Mouse (Mus musculus) large intestine, adult 2 months (tissue): Measurements from ENCODE around the gene Fgfr2. TPM values are rescaled to one million over a fixed set of nuclear protein-coding genes. Genes with fewer than 3 reads are reported as not detected.
"Not testable (repeated sequence)": the region's sequence is repeated elsewhere in the genome, so short reads cannot be mapped to it uniquely, and the experiment has no call there.

Experiments used
- DNase-seq: peaks from one replicate; pipeline ENCODE4 v3.0.0-alpha.2; 2012; ENCODE audit warnings: low read depth, low spot score
- WGBS: fragments of 180-500 bp; shearing (Covaris S2); methylation state at CpG from one replicate; pipeline ENCODE4 v1.1.7; 2018; 5-methylcytosine and 5-hydroxymethylcytosine counted together
- polyA plus RNA-seq: library from polyadenylated mRNA; depleted of rRNA; stranded (reverse); fragments of >200 nt; gene quantifications from 2 replicates; pipeline ENCODE4 v1.2.3, GENCODE M21; 2012

Gene Fgfr2
- polyA plus RNA-seq, 1 experiment, result 35.0 TPM

DNA sequence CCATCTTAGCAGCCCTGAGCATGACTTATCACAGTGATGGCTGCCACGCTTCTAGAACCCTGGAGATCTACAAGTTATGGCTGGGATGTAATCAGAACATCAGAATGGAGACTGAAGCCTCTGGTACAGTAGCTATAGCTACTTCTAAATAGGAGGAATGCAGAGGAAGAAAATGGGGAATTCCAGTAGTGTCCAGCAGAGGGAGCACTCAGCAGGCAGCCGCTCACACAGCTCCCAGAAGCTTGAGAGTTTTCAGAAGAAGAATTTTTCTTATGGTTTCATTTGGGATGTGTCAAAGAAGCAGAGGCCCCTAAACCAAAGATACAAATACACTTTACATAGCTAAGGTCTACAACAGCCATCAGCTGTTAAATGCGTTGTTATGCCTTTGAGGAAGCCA lies 2010.7 kb downstream of the Fgfr2 start:
- WGBS, result 57% methylated on average over 3 of the region's 3 CpGs
- DNase-seq, result no peak

DNA sequence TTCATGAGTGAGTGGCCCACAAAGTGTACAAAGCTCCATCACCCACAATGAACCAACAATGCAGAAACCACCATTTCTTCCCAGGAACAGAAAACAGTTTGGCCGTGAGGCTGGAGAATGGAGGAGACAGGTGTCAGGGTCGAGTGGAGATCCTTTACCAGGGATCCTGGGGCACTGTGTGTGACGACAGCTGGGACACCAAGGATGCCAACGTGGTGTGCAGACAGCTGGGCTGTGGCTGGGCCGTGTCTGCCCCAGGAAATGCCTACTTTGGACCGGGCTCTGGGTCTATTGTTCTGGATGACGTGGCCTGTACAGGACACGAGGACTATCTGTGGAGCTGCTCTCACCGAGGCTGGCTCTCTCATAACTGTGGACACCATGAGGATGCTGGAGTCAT lies 2040.7 kb downstream of the Fgfr2 start:
- 82% methylated on average over 9 of the region's 9 CpGs for WGBS

DNA sequence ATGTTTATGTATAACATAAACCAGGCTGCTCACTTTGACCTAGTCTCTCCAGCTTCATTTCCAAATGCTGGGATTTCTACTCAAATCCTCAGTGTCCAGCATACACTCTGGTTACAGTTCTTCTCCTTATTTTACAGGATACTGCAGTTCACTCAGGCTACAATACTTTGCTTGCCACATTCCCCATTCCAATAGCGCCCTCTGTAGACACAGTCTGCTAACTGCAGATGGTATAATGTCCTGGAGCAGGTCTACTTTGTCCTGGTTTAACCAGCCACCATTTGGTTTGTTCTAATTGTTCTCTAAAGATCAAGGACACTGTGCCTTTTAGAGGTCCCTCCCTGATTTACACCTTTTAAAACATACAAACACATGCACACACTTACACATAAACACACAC lies 2047.2 kb downstream of the Fgfr2 start:
- DNase-seq, result no peak
- WGBS, result 14% methylated on average over 1 of the region's 1 CpGs

More for the DNA sequence above, 2040.7 kb downstream of the Fgfr2 start:
- DNase-seq, result not testable (repeated sequence)

DNA sequence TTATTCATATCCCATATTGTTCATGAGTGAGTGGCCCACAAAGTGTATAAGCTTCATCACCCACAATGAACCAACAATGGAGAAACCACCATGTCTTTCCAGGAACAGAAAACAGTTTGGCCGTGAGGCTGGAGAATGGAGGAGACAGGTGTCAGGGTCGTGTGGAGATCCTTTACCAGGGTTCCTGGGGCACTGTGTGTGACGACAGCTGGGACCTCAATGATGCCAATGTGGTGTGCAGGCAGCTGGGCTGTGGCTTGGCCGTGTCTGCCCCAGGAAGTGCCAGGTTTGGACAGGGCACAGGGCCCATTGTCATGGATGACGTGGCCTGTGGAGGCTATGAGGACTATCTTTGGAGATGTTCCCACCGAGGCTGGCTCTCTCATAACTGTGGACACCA lies 2049.1 kb downstream of the Fgfr2 start:
- not testable (repeated sequence) for DNase-seq
- WGBS, result 67% methylated on average over 6 of the region's 6 CpGs

DNA sequence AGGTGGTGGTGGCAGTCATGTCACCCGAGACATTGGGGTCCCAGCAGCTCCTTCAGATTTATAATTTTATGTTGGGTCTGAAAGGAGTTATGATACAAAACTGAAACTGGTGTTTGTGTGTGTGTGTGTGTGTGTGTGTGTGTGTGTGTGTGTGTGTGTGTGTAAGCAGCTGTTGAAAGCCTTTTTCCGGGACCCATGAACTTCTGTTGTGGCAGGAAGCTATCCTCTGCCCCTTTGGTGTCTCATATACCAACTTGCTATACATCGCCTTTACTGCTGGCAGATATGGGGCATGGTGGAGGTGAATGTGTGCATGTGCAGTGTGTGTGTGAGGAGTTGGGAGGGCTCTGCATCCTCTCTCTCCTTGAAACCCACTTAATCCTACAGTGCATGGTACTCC lies 2049.7 kb downstream of the Fgfr2 start:
- DNase-seq, result not testable (repeated sequence)
- WGBS, result 92% methylated on average over 3 of the region's 3 CpGs

DNA sequence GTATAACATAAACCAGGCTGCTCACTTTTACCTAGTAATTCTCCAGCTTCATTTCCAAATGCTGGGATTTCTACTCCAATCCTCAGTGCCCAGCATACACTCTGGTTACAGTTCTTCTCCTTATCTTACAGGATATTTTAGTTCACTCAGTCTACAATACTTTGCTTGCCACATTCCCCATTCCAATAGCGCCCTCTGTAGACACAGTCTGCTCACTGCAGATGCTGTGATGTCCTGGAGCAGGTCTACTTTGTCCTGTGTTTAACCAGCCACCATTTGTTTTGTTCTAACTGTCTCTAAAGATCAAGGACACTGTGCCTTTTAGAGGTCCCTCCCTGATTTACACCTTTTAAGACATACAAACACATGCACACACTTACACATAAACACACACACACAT lies 2055.0 kb downstream of the Fgfr2 start:
- not testable (repeated sequence) for DNase-seq
- 0% methylated on average over 1 of the region's 1 CpGs for WGBS

DNA sequence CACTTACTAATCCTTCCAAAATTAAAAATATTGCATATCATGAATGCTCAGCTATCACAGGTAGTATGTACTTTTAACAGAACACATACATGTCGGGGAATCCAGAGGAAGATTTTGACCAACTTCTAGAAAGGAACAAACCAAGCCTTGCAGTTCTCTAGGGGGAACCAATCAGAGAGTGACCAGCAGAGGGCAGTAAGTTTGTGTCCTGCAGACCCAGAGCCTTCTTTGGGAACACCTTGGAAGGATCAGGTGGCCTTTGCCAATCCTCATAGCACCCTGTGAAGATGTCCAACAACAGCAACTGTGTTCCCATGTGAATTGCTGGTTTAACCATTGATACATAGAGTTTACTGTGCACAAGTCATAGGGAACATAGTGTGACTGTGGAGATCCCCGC lies 2060.6 kb downstream of the Fgfr2 start:
- DNase-seq, result no peak
- WGBS, result 90% methylated on average over 2 of the region's 2 CpGs

DNA sequence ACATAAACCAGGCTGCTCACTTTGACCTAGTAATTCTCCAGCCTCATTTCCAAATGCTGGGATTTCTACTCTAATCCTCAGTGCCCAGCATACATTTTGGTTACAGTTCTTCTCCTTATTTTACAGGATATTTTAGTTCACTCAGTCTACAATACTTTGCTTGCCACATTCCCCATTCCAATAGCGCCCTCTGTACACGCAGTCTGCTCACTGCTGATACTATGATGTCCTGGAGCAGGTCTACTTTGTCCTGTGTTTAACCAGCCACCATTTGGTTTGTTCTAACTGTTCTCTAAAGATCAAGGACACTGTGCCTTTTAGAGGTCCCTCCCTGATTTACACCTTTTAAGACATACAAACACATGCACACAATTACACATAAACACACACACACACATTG lies 2063.3 kb downstream of the Fgfr2 start:
- DNase-seq, result not testable (repeated sequence)
- WGBS, result 65% methylated on average over 2 of the region's 2 CpGs

DNA sequence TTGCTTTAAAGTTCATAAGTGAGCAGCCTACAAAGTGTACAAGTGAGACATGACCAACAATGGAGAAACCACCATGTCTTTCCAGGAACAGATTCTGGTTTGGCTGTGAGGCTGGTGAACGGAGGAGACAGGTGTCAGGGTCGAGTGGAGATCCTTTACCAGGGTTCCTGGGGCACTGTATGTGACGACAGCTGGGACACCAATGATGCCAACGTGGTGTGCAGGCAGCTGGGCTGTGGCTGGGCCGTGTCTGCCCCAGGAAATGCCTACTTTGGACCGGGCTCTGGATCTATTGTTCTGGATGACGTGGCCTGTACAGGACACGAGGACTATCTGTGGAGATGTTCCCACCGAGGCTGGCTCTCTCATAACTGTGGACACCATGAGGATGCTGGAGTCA lies 2065.2 kb downstream of the Fgfr2 start:
- 70% methylated on average over 9 of the region's 9 CpGs for WGBS
- DNase-seq, result not testable (repeated sequence)

DNA sequence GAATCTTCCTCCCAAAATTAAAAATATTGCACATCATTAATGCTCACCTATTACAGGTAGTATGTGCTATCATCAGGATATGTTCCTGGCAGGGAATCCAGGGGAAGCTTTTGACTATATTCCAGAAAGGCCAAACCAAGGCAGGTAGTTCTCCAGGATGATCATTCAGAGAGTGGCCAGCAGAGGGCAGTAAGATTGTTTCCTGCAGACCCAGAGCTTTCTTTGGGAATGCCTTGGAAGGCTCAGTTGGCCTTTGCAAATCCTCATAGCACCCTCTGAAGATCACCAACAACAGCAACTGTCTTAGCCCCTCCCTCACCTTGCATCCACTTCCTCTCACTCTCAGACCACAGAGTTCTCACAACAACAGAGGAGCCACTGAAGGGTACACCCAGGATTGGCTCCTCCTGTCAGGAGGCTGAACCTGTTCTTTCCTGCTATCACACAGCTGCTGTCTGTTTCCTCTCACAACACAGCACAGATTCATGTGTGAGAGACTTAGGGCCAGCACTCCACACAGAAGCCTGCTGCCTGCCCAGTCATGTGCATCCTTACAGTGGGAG lies 2068.3 kb downstream of the Fgfr2 start:
- DNase-seq, result no peak

DNA sequence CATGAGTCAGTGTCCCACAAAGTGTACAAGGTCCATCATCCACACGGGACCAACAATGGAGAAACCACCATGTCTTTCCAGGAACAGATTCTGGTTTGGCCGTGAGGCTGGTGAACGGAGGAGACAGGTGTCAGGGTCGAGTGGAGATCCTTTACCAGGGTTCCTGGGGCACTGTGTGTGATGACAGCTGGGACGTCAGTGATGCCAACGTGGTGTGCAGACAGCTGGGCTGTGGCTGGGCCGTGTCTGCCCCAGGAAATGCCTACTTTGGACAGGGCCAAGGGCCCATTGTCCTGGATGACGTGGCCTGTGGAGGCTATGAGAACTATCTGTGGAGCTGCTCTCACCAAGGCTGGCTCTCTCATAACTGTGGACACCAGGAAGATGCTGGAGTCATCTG lies 2073.3 kb downstream of the Fgfr2 start:
- 60% methylated on average over 8 of the region's 8 CpGs for WGBS

DNA sequence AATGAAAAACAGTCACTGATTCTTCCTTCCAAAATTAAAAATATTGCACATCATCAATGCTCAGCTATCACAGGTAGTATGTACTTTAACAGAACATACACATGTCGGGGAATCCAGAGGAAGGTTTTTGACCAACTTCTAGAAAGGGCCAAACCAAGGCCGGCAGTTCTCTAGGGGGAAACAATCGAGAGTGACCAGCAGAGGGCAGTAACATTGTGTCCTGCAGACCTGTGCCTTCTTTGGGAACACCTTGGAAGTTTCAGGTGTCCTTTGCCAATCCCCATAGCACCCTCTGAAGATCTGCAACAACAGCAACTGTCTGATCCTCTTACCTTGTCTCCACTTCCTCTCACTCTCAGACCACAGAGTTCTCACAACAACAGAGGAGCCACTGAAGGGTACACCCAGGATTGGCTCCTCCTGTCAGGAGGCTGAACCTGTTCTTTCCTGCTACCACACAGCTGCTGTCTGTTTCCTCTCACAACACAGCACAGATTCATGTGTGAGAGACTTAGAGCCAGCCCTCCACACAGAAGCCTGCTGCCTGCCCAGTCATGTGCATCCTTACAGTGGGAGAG lies 2077.8 kb downstream of the Fgfr2 start:
- 27% methylated on average over 3 of the region's 3 CpGs for WGBS
- not testable (repeated sequence) for DNase-seq

More for the DNA sequence above, 2073.3 kb downstream of the Fgfr2 start:
- not testable (repeated sequence) for DNase-seq

DNA sequence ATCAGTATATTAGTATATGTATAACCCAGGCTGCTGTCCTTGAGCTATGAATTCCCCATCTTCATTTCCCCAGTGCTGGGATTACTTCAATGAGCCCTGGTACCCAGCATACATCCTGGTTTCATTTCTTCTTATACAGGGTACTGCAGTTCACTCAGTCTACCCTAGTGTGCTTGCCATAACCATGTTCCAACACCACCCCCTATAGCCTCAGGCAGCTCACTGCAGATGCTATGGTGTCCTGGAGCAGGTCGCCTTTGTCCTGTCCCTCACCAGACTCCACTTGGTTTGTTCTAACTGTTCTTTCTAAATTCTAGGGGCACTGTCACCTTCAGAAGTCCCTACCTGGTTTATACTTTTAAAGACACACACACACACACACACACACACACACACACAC lies 2080.5 kb downstream of the Fgfr2 start:
- WGBS, result 67% methylated on average over 1 of the region's 1 CpGs
- no peak for DNase-seq

DNA sequence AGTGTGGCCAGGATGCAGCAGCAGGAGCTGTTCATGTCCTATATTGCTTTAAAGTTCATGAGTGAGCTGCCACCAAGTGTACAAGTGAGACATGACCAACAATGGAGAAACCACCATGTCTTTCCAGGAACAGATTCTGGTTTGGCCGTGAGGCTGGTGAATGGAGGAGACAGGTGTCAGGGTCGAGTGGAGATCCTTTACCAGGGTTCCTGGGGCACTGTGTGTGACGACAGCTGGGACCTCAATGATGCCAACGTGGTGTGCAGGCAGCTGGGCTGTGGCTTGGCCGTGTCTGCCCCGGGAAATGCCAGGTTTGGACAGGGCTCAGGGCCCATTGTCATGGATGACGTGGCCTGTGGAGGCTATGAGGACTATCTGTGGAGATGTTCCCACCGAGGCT lies 2082.4 kb downstream of the Fgfr2 start:
- WGBS, result 70% methylated on average over 8 of the region's 8 CpGs
- DNase-seq, result not testable (repeated sequence)

DNA sequence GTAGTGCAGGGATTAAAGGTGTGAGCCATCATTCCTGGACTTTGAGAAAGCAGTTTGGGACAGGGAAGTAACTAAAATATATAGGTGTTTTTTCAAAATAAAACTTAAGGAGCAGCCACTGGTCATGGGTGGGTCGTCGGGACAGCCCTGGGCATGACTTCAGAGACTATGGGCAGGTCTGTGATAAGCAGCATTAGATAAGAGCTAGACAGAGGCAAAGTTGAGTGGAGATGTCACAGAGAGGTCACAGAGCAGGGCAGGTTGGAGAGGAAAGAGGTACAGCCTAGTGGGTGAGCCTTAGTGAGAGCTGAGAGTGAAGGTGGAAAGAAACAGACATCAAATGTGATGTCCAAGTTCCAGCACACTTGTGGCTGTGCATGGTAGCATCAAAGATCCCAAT lies 2086.1 kb downstream of the Fgfr2 start:
- 22% methylated on average over 2 of the region's 2 CpGs for WGBS
- no peak for DNase-seq

DNA sequence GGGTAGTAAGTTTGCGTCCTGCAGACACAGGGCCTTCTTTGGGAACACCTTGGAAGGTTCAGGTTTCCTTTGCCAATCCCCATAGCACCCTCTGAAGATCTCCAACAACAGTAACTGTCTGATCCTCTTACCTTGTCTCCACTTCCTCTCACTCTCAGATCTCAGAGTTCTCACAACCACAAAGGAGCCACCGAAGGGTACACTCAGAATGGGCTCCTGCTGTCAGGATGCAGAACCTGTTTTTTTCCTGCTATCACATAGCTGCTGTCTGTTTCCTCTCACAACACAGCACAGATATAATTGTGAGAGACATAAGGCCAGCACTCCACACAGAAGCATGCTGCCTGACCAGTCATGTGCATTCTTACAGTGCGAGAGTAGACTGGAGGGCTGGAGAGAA lies 2086.8 kb downstream of the Fgfr2 start:
- WGBS, result 46% methylated on average over 3 of the region's 3 CpGs
- no peak for DNase-seq

DNA sequence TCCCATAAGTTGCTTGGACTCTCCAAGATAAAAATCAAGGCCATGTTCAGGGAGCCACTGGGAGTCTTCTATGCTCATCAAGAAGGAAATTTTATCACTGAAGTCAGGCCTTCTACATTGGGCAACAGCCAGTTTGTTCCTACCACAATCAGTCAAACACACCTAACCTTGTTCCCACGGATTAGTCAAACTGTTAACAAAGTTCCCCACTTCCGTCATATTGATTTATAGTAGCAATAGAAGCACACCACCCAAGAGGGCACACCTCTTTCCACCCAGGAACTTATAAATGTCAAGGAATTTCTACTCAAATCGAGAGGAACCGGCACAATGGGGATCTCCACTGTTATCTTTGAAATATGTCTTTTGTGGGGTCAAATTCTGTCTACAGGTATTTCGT lies 2091.4 kb downstream of the Fgfr2 start, which contains the start of gene Dmbt1:
Dmbt1 (plus strand) TSS at position 299 of the 400 bp plus-strand sequence.
- WGBS, result 15% methylated on average over 5 of the region's 5 CpGs

DNA sequence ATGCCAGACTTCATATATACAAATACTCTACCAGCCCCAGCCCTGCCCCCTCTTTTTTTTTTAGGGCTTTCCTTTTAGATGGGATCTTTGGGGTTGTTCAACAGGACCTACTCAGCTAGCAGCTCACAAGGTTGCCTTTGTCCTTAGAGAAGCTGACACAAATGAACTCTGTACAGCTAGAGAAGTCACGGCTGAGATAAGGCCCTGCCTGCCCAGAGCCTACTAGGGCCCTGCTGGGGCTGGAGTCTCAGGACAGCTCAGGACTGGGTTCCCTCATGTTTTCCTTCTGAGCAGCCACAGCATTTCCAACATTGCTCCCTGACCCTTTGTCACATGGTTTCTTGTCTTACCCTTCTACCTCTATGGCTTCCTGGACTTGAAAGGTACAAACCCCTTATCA lies 2095.6 kb downstream of the Fgfr2 start:
- 57% methylated on average over 1 of the region's 1 CpGs for WGBS
- DNase-seq, result no peak

More for the DNA sequence above, 2091.4 kb downstream of the Fgfr2 start, which contains the start of gene Dmbt1:
- DNase-seq, result peak; percentile 70

DNA sequence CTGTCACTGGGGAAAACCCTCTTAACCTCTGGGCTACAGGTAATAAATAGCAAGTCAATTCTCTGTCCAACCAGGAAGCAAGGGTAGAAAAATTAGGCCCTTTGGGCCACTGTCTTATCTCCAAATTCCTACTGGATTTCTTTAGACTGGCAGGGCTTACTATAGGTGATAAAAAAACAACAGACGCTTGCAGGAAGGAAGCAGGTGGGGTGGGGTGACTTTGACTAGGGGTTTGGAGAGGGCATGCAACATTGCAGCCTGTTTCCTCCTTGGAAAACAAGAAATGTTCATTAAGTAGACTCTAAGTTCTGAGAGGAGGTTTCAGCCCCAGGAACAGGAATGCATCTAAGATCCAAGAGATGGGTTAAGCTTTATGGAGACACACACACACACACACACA lies 2098.3 kb downstream of the Fgfr2 start:
- 5% methylated on average over 1 of the region's 1 CpGs for WGBS
- DNase-seq, result no peak

DNA sequence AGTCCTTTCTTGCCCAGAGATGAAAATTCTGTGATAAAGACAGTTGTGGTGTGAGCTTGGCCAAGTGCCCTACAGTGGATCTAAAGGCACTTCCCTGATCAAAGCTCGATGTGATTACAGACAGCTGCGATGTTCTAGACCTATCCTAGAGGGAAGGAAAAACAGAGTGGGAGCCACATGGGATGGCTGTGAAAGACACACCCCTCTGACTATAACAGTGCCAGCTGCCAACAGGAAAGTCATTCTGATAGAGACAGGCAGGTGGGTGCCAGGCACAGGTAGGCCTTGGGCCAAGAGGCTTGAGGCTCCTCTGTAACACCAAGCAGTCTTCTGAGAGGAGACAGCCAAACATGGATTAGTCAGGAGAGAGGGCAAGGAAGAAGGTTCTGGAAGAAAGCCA lies 2104.0 kb downstream of the Fgfr2 start:
- WGBS, result 29% methylated on average over 2 of the region's 2 CpGs
- DNase-seq, result no peak

DNA sequence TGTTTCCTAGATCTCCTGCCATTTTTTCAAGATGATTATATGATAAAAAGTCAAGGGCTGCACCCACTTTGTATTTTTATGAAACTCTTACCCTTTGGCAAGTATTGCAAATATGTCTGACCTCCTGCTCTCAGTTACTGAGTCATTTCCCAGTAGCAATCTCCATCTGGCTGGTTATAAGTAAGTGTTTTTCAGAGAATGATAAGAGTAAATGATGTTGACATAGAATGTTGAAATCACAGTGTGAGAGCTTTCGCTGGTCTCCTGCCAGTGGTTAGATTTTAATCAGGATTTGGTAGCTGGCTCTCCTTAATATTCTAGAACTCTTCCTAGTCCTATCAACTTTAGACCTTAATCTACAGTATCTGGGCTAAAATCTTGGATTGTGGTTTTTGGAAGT lies 2111.2 kb downstream of the Fgfr2 start:
- WGBS, result 36% methylated on average over 1 of the region's 1 CpGs
- DNase-seq, result no peak

DNA sequence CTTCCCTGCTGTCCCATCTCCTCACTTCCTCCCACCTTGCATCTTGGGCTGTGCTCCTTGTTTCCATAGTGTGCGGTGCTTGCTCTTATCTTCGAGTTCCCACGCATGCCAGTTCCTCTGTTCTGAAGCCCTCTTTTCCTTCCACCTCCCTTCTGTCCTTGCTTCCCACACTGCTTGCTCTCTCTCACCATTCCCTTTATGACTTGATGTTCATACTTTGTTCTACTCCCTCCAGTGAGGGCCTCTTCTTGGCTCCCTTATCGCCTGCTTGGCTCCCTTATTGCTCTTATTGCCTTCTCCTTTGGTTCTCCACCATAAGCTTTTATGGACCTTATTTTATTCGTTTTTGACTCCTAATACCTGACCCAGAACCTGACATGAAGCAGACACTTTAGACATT lies 2114.0 kb downstream of the Fgfr2 start:
- no peak for DNase-seq
- 41% methylated on average over 5 of the region's 5 CpGs for WGBS
